Mouse (Mus musculus): ENCODE measurements around the gene Ppp2r5a. TPM values are rescaled to one million over a fixed set of nuclear protein-coding genes. Genes with fewer than 3 reads are reported as not detected.
"Not testable (repeated sequence)": the region's sequence is repeated elsewhere in the genome, so short reads cannot be mapped to it uniquely, and the experiment has no call there.

Ppp2r5a gene
- polyA plus RNA-seq, 1 experiment from 2014 or later: 18.4 TPM

- H3K9me3 ChIP-seq (replicated peaks): no peaks in the 10 kb centered on the region
- H3K9ac ChIP-seq: no peak overlapping the region
- no peak overlapping the region for H3K4me2 ChIP-seq
- no peak overlapping the region for H3K27ac ChIP-seq (replicated peaks)
- no peaks in the 10 kb centered on the region for H3K36me3 ChIP-seq (replicated peaks)
- no peaks in the 10 kb centered on the region for H3K27me3 ChIP-seq
- peaks cover 23% of the 10 kb centered on the region for H3K4me1 ChIP-seq (replicated peaks)
- 63% methylated on average over 1 of the region's 1 CpGs for WGBS (ENCODE audit: insufficient replicate concordance)
- no peak for ATAC-seq (ENCODE audit: insufficient read depth)
- no peak overlapping the region for H3K4me3 ChIP-seq (replicated peaks)
Observed at GRCm38 (mm10) chr1:191435359-191435758, 32.3 kb upstream of the Ppp2r5a start.

DNA sequence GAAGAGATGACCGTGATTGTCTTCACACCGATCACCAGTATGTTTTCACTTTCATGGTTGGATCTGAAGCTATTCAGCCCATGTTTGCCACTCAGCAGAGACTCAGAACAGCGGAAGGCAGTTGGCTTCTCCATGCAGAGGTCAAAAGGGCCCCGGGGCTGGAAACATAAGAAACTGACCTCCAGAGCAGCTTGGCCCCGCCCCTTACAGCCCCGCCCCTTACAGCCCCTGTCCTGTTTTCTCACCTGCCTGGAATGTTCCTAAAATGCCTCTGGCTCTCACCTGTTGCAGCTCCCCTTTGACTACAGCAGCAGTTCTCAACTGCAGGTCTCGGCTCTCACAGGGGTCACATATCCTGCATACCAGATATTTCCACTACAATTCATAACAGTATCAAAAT, 29.5 kb upstream of the Ppp2r5a start:
- Histone ChIP-seq H3K4me3 (replicated peaks) (peak overlapping the region; percentile 11; the same call in 1 of the 2 replicates), H3K27ac (replicated peaks) (no peak overlapping the region)
- WGBS (ENCODE audit: insufficient replicate concordance): 24% methylated on average over 7 of the region's 7 CpGs

GRCm38 (mm10) chr1:191432023-191432422, 29.0 kb upstream of the Ppp2r5a start:
- Histone ChIP-seq H3K4me3 (replicated peaks) (peak overlapping the region; percentile 11; the same call in 1 of the 2 replicates), H3K27ac (replicated peaks) (no peak overlapping the region), H3K9ac (no peak overlapping the region), H3K4me1 (replicated peaks) (peaks cover 23% of the 10 kb centered on the region), H3K4me2 (peak overlapping the region; percentile 55), H3K36me3 (replicated peaks) (no peaks in the 10 kb centered on the region), H3K27me3 (no peaks in the 10 kb centered on the region), H3K9me3 (replicated peaks) (no peaks in the 10 kb centered on the region)
- 23% methylated on average over 15 of the region's 15 CpGs for WGBS (ENCODE audit: insufficient replicate concordance)
- ATAC-seq (ENCODE audit: insufficient read depth): no peak

More for the DNA sequence above, 29.5 kb upstream of the Ppp2r5a start:
- H3K9me3 ChIP-seq (replicated peaks): no peaks in the 10 kb centered on the region
- no peaks in the 10 kb centered on the region for H3K36me3 ChIP-seq (replicated peaks)
- H3K9ac ChIP-seq: no peak overlapping the region
- no peaks in the 10 kb centered on the region for H3K27me3 ChIP-seq
- no peak for ATAC-seq (ENCODE audit: insufficient read depth)
- peaks cover 23% of the 10 kb centered on the region for H3K4me1 ChIP-seq (replicated peaks)
- peak overlapping the region; percentile 55 for H3K4me2 ChIP-seq

GRCm38 (mm10) chr1:191430121-191430520, 27.0 kb upstream of the Ppp2r5a start:
- no peak overlapping the region for H3K4me2 ChIP-seq
- no peak overlapping the region for H3K4me3 ChIP-seq (replicated peaks)
- H3K27me3 ChIP-seq: no peaks in the 10 kb centered on the region
- H3K36me3 ChIP-seq (replicated peaks): no peaks in the 10 kb centered on the region
- H3K27ac ChIP-seq (replicated peaks): no peak overlapping the region
- no peaks in the 10 kb centered on the region for H3K9me3 ChIP-seq (replicated peaks)
- no peak for ATAC-seq (ENCODE audit: insufficient read depth)
- no peak overlapping the region for H3K9ac ChIP-seq
- 68% methylated on average over 7 of the region's 7 CpGs for WGBS (ENCODE audit: insufficient replicate concordance)
- peaks cover 15% of the 10 kb centered on the region for H3K4me1 ChIP-seq (replicated peaks)

GRCm38 (mm10) chr1:191425884-191426283, 22.8 kb upstream of the Ppp2r5a start:
- Histone ChIP-seq H3K9ac (no peak overlapping the region), H3K4me3 (replicated peaks) (no peak overlapping the region), H3K4me2 (no peak overlapping the region), H3K27ac (replicated peaks) (no peak overlapping the region), H3K27me3 (no peaks in the 10 kb centered on the region), H3K9me3 (replicated peaks) (no peaks in the 10 kb centered on the region), H3K4me1 (replicated peaks) (peaks cover 24% of the 10 kb centered on the region), H3K36me3 (replicated peaks) (no peaks in the 10 kb centered on the region)
- ATAC-seq (ENCODE audit: insufficient read depth): no peak
- 42% methylated on average over 7 of the region's 7 CpGs for WGBS (ENCODE audit: insufficient replicate concordance)

DNA sequence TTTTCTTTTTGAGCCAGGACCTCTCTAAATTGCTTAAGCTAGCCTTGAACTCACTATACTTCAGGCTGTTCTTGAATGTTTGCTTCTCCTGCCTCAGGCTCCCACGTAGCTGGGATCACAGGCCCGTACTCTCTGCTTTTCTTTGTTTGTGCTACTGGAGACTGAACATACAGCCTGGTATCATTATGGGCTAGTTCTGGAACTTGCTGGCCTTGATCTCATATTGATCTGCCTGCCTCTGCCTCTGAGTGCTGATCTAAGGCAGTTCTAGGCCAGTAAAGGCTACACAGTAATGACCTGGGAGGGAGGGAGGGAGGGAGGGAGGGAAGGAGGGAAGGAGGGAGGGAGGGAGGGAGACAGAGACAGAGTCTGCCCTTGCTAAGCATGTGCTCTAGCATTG, 20.1 kb upstream of the Ppp2r5a start:
- no peak overlapping the region for H3K4me2 ChIP-seq
- WGBS (ENCODE audit: insufficient replicate concordance): 59% methylated on average over 2 of the region's 2 CpGs
- H3K4me3 ChIP-seq (replicated peaks): no peak overlapping the region
- no peak for ATAC-seq (ENCODE audit: insufficient read depth)
- H3K4me1 ChIP-seq (replicated peaks): peaks cover 37% of the 10 kb centered on the region
- H3K27me3 ChIP-seq: no peaks in the 10 kb centered on the region
- H3K9ac ChIP-seq: no peak overlapping the region
- H3K27ac ChIP-seq (replicated peaks): 0 out of 2 replicates have a peak overlapping the region, but pooled peaks have one; percentile 9
- no peaks in the 10 kb centered on the region for H3K36me3 ChIP-seq (replicated peaks)
- no peaks in the 10 kb centered on the region for H3K9me3 ChIP-seq (replicated peaks)

DNA sequence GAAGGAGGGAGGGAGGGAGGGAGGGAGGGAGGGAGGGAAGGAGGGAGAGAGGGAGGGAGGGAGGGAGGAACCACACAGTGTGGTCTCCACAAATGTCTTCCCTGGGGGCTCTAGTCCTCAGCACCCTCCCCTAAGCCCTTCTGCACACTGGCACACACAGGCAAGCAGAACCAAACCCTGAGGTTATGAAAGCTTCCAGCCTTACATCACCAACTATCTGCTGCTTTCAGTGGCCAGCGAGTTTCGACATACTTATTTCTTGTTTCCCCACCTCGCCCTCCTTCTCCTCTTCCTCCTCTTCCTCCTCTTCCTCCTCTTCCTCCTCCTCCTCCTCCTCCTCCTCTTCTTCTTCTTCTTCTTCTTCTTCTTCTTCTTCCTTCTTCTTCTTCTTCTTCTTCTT, 19.6 kb upstream of the Ppp2r5a start:
- not testable (repeated sequence) for H3K4me3 ChIP-seq (replicated peaks); H3K27me3 ChIP-seq; H3K36me3 ChIP-seq (replicated peaks); H3K9ac ChIP-seq; H3K4me2 ChIP-seq; ATAC-seq (ENCODE audit: insufficient read depth); H3K9me3 ChIP-seq (replicated peaks)
- H3K4me1 ChIP-seq (replicated peaks): peaks cover 37% of the 10 kb centered on the region
- 31% methylated on average over 3 of the region's 3 CpGs for WGBS (ENCODE audit: insufficient replicate concordance)
- peak overlapping the region; percentile 85; the same call in 1 of the 2 replicates for H3K27ac ChIP-seq (replicated peaks)

GRCm38 (mm10) chr1:191422164-191422563, 19.1 kb upstream of the Ppp2r5a start:
- H3K9ac ChIP-seq: no peak overlapping the region
- H3K9me3 ChIP-seq (replicated peaks): no peaks in the 10 kb centered on the region
- peak overlapping the region; percentile 85 for H3K27ac ChIP-seq (replicated peaks)
- no peak overlapping the region for H3K4me2 ChIP-seq
- H3K27me3 ChIP-seq: no peaks in the 10 kb centered on the region
- H3K4me1 ChIP-seq (replicated peaks): peaks cover 37% of the 10 kb centered on the region
- H3K4me3 ChIP-seq (replicated peaks): no peak overlapping the region
- H3K36me3 ChIP-seq (replicated peaks): no peaks in the 10 kb centered on the region
- no peak for ATAC-seq (ENCODE audit: insufficient read depth)
- 28% methylated on average over 4 of the region's 4 CpGs for WGBS (ENCODE audit: insufficient replicate concordance)

- Histone ChIP-seq H3K9ac (no peak overlapping the region), H3K4me3 (replicated peaks) (no peak overlapping the region), H3K27ac (replicated peaks) (peak overlapping the region; percentile 85), H3K4me1 (replicated peaks) (peaks cover 42% of the 10 kb centered on the region), H3K9me3 (replicated peaks) (no peaks in the 10 kb centered on the region), H3K36me3 (replicated peaks) (no peaks in the 10 kb centered on the region), H3K4me2 (peak overlapping the region; percentile 35), H3K27me3 (no peaks in the 10 kb centered on the region)
- 0 out of 2 replicates have a peak, but pooled peaks have one; percentile 5 for ATAC-seq (ENCODE audit: insufficient read depth)
- 14% methylated on average over 1 of the region's 1 CpGs for WGBS (ENCODE audit: insufficient replicate concordance)
Observed at GRCm38 (mm10) chr1:191421426-191421999, 18.4 kb upstream of the Ppp2r5a start.

GRCm38 (mm10) chr1:191420930-191421404, 17.9 kb upstream of the Ppp2r5a start:
- H3K36me3 ChIP-seq (replicated peaks): no peaks in the 10 kb centered on the region
- peak overlapping the region; percentile 85 for H3K27ac ChIP-seq (replicated peaks)
- H3K4me2 ChIP-seq: peak overlapping the region; percentile 35
- WGBS (ENCODE audit: insufficient replicate concordance): 4% methylated on average over 6 of the region's 6 CpGs
- H3K9me3 ChIP-seq (replicated peaks): no peaks in the 10 kb centered on the region
- no peaks in the 10 kb centered on the region for H3K27me3 ChIP-seq
- H3K4me3 ChIP-seq (replicated peaks): no peak overlapping the region
- 0 out of 2 replicates have a peak overlapping the region, but pooled peaks have one; percentile 19 for H3K9ac ChIP-seq
- peaks cover 47% of the 10 kb centered on the region for H3K4me1 ChIP-seq (replicated peaks)
- peak; percentile 27; the same call in 1 of the 2 replicates for ATAC-seq (ENCODE audit: insufficient read depth)

DNA sequence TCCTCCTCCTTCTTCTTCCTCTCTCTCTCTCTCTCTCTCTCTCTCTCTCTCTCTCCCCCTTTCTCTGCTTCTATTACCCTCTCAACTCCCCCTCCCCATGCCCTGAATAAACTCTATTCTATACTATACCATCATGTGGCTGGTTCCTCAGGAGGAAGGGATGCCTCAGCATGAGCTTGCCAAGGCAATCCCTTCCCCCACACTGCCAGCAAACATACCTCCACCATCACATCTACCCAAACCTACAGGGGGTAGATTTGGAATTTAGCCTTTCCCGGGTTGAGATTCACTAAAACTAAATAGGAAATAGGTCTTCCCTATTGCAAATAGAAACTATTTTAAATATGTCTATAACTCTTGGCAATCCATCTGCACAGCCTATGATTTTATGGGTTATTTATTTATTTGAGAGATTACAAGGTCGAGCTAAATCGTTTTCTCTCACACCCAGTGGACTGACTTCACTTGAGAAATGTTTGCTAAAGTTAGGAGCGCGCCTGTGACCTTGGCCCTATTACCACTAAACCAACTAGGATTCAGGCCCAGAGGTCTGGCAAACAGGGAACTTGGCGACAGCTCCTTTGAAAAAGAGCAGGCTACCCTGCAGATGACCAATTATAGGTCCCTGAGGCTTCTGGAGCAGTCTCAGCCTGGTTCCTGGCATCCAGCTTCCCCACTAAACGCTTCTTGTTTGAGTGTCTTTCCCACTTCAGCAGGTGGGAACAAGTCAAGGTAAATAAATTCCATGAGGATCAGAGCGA, 17.1 kb upstream of the Ppp2r5a start:
- Histone ChIP-seq H3K9ac (0 out of 2 replicates have a peak overlapping the region, but pooled peaks have one; percentile 19), H3K4me3 (replicated peaks) (no peak overlapping the region), H3K4me2 (peak overlapping the region; percentile 35), H3K9me3 (replicated peaks) (no peaks in the 10 kb centered on the region), H3K4me1 (replicated peaks) (peaks cover 47% of the 10 kb centered on the region), H3K27ac (replicated peaks) (peak overlapping the region; percentile 85), H3K27me3 (no peaks in the 10 kb centered on the region), H3K36me3 (replicated peaks) (no peaks in the 10 kb centered on the region)
- no peak for ATAC-seq (ENCODE audit: insufficient read depth)
- 35% methylated on average over 8 of the region's 8 CpGs for WGBS (ENCODE audit: insufficient replicate concordance)
